Comparison of ENCODE assay signal across 19 mouse cellular contexts in the genomic region with DNA sequence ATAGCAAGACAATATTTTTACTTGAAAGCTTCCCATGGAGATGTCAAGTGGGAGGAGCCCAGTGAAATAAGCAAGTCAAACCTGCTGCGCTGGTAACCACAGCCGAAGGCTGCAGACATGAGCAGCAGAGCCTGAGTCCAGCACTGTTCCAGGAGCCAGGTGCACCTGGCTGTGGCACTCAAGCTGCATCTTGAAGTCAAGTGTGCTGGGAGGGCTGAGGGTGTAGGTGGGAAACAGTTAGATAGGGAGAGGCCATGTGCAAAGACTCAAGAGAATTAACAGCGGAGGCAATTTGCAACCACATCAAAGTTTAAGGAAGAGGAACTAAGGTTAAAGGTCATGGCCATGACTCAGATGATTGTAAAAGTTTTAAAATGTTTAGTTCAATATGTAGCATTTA. TPM values are rescaled to one million over a fixed set of nuclear protein-coding genes. Genes with fewer than 3 reads are reported as not detected.
DNase-seq lines count a peak whose midpoint lies in the region; ATAC-seq and TF ChIP-seq lines count a peak whose summit lies in the region.
"Had no signal": no experiment of that assay in that cellular context is flagged by ENCODE, and none has a peak within 500 bp of the region (broad histone marks: within the 10 kb centered on the region; RNA-seq: fewer than 3 reads in every experiment).

No protein-coding gene starts in this region.

- H3K4me2 ChIP-seq in intestine, embryonic 14.5 days (ENCODE audit: low read length) = no peak overlapping the region
- no peak overlapping the region for H3K4me2 ChIP-seq in intestine, postnatal 0 days (replicated peaks; ENCODE audit: low read depth)
- H3K4me2 ChIP-seq: heart, embryonic 13.5 days; hindbrain, embryonic 12.5 days had no signal

- DNase-seq in intestine, embryonic 14.5 days (ENCODE audit: low spot score) = no peak
- DNase-seq in CD4-positive helper T cell, adult 2 months (ENCODE audit: low read depth, low spot score) = peak; percentile 17
- peak; percentile 4 for DNase-seq in forelimb bud, embryonic 11.5 days (ENCODE audit: low read depth, low spot score)
- peak; percentile 2 for DNase-seq in mesoderm, embryonic 11.5 days (ENCODE audit: low read depth, low spot score)
- no peak for DNase-seq in testis, postnatal 14 days (ENCODE audit: low spot score)
- no peak for DNase-seq in MN1 (ENCODE audit: low spot score)
- no peak for DNase-seq in natural killer cell, adult 2 months (ENCODE audit: low spot score in 2 of 2)
- DNase-seq: cerebellum, adult 11 months; forebrain, postnatal 0 days; gastrocnemius, postnatal 14 days; kidney, adult 9 months; liver; right cerebral cortex, adult 18-20 months had no signal

- TF ChIP-seq CTCF in intestine, postnatal 0 days (IDR thresholded peaks at IDR 0.05; ENCODE audit: low read depth) = no peak

- no peak overlapping the region for H3K27ac ChIP-seq in intestine, embryonic 14.5 days (ENCODE audit: low read depth)
- H3K27ac ChIP-seq in intestine, postnatal 0 days (ENCODE audit: low read depth, low read length) = no peak overlapping the region
- H3K27ac ChIP-seq: heart, embryonic 13.5 days; hindbrain, embryonic 12.5 days; macrophage had no signal

- H3K27me3 ChIP-seq in intestine, embryonic 14.5 days (replicated peaks; ENCODE audit: control insufficient read depth, insufficient read depth, low read length) = no peaks in the 10 kb centered on the region
- H3K27me3 ChIP-seq in intestine, postnatal 0 days (replicated peaks; ENCODE audit: control insufficient read depth, insufficient read depth, low read length) = no peaks in the 10 kb centered on the region
- H3K27me3 ChIP-seq: heart, embryonic 13.5 days; hindbrain, embryonic 12.5 days had no signal

- no peak overlapping the region for H3K9ac ChIP-seq in intestine, embryonic 14.5 days (ENCODE audit: low read length)
- H3K9ac ChIP-seq in intestine, postnatal 0 days (ENCODE audit: low read depth, low read length) = no peak overlapping the region
- H3K9ac ChIP-seq: forebrain, postnatal 0 days; heart, embryonic 13.5 days; hindbrain, embryonic 12.5 days had no signal

- H3K9me3 ChIP-seq in intestine, embryonic 14.5 days (ENCODE audit: control insufficient read depth, low read length) = no peaks in the 10 kb centered on the region
- H3K9me3 ChIP-seq in intestine, postnatal 0 days (ENCODE audit: control insufficient read depth) = no peaks in the 10 kb centered on the region
- H3K9me3 ChIP-seq: heart, embryonic 13.5 days; hindbrain, embryonic 12.5 days had no signal

- H3K4me1 ChIP-seq in intestine, embryonic 14.5 days (replicated peaks; ENCODE audit: control insufficient read depth, insufficient read depth, low read length) = no peaks in the 10 kb centered on the region
- no peaks in the 10 kb centered on the region; the same call in 1 of the 2 replicates for H3K4me1 ChIP-seq in intestine, postnatal 0 days (replicated peaks; ENCODE audit: control insufficient read depth, insufficient read depth, low read length)
- H3K4me1 ChIP-seq: heart, embryonic 13.5 days; hindbrain, embryonic 12.5 days had no signal

- H3K4me3 ChIP-seq in intestine, embryonic 14.5 days (ENCODE audit: low read depth, low read length) = no peak overlapping the region
- H3K4me3 ChIP-seq in intestine, postnatal 0 days (ENCODE audit: low read depth, low read length) = no peak overlapping the region
- H3K4me3 ChIP-seq: heart, embryonic 13.5 days; hindbrain, embryonic 12.5 days had no signal

- ATAC-seq in intestine, embryonic 14.5 days (replicated peaks; ENCODE audit: low FRiP score, low TSS enrichment, low read depth) = 0 out of 2 replicates have a peak, but pooled peaks have one; percentile 19
- no peak for ATAC-seq in intestine, postnatal 0 days
- ATAC-seq: forebrain, postnatal 0 days had no signal

- H3K36me3 ChIP-seq in intestine, embryonic 14.5 days (ENCODE audit: control insufficient read depth, insufficient read depth, low read length) = no peaks in the 10 kb centered on the region
- no peaks in the 10 kb centered on the region for H3K36me3 ChIP-seq in intestine, postnatal 0 days (ENCODE audit: control insufficient read depth, insufficient read depth)
- H3K36me3 ChIP-seq: heart, embryonic 13.5 days; hindbrain, embryonic 12.5 days had no signal

- 77% methylated on average over 3 of the region's 3 CpGs for WGBS in intestine, embryonic 14.5 days
- 55% methylated on average over 3 of the region's 3 CpGs for WGBS in intestine, postnatal 0 days

RNA-seq across cellular contexts. Expression of a gene that starts 12.0 kb away (rescaled TPM):
- not detected in 2 replicates for polyA plus RNA-seq in intestine, embryonic 14.5 days (2014; fragmentation: Nextera tagmentation; extraction: Ambion mirVana)
- not detected in 2 replicates for polyA plus RNA-seq in intestine, postnatal 0 days (2015; fragmentation: Nextera tagmentation; extraction: Ambion mirVana)
- polyA plus RNA-seq: cortical plate, adult 2 months; forebrain, postnatal 0 days; heart, embryonic 13.5 days; hindbrain, embryonic 12.5 days; macrophage; spleen, adult 2 months had no signal

RNA-seq across cellular contexts. Expression of a gene that starts 27.9 kb away (rescaled TPM):
- polyA plus RNA-seq in intestine, embryonic 14.5 days (2014; fragmentation: Nextera tagmentation; extraction: Ambion mirVana) = 0.17 TPM in 1 of 2 replicates, not detected in the other
- 0.10 TPM in 1 of 2 replicates, not detected in the other for polyA plus RNA-seq in intestine, postnatal 0 days (2015; fragmentation: Nextera tagmentation; extraction: Ambion mirVana)

RNA-seq across cellular contexts. Expression of a gene that starts 44.0 kb away (rescaled TPM):
- not detected in 2 replicates for polyA plus RNA-seq in intestine, embryonic 14.5 days (2014; fragmentation: Nextera tagmentation; extraction: Ambion mirVana)
- polyA plus RNA-seq in intestine, postnatal 0 days (2015; fragmentation: Nextera tagmentation; extraction: Ambion mirVana) = not detected in 2 replicates
- polyA plus RNA-seq: cortical plate, adult 2 months; forebrain, postnatal 0 days; heart, embryonic 13.5 days; hindbrain, embryonic 12.5 days; macrophage; spleen, adult 2 months had no signal

RNA-seq across cellular contexts. Expression of a gene that starts 54.5 kb away (rescaled TPM):
- 63.6 and 63.9 TPM in 2 replicates for polyA plus RNA-seq in intestine, embryonic 14.5 days (2014; fragmentation: Nextera tagmentation; extraction: Ambion mirVana)
- 27.8 and 31.1 TPM in 2 replicates for polyA plus RNA-seq in intestine, postnatal 0 days (2015; fragmentation: Nextera tagmentation; extraction: Ambion mirVana)

Comparison
In these comparisons a context has a peak if more than half of its experiments do, and no peak if none do; other contexts are left out.
1. DNase-seq: peak in CD4-positive helper T cell, adult 2 months (single experiment), forelimb bud, embryonic 11.5 days (single experiment) and mesoderm, embryonic 11.5 days (single experiment); none in intestine, embryonic 14.5 days (single experiment), testis, postnatal 14 days (single experiment), MN1 (single experiment) and natural killer cell, adult 2 months (0 of 2).